Mouse (Mus musculus): Measurements from ENCODE around the gene Morn1. TPM values are rescaled to one million over a fixed set of nuclear protein-coding genes. Genes with fewer than 3 reads are reported as not detected.

Gene Morn1
- polyA plus RNA-seq, 1 experiment from 2014 or later = 9.4 TPM

DNA sequence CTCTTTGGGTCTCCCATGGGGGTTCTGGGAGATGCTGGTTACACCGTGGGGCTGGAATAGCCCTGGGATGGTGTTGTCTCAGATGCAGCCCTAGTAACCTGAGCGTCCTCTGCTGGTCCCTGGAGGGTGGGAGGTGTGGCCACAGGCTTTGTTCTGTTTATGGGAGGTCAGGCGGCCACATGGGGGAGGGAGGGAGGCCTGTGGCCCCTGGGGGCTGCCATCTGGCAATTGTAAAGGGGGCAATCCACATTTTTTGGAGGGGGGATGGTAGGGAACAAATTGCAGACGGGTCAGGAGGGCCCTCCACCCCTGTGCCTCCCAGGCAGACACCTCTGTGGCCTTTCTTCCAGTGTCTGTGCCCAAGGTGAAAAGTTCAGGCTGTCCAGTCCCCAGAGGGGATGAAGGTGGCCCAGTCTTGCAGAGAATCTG, 103.3 kb downstream of the Morn1 start:
- peaks cover 64% of the 10 kb centered on the region for H3K4me1 ChIP-seq (ENCODE audit: insufficient read depth, low read depth, low read length)
- 31% methylated on average over 4 of the region's 4 CpGs for WGBS
- no peaks in the 10 kb centered on the region for H3K27me3 ChIP-seq (replicated peaks; ENCODE audit: insufficient read depth, low read length)
- no peak overlapping the region for H3K4me3 ChIP-seq (ENCODE audit: low read depth, low read length)
- H3K4me2 ChIP-seq (replicated peaks; ENCODE audit: low read depth, low read length) = no peak overlapping the region
- TF ChIP-seq EP300 (IDR thresholded peaks at IDR 0.05) = no peak
- peak; percentile 65 for TF ChIP-seq CTCF (IDR thresholded peaks at IDR 0.05)
- H3K9me3 ChIP-seq (ENCODE audit: low read length) = no peaks in the 10 kb centered on the region
- H3K36me3 ChIP-seq (ENCODE audit: insufficient read depth, low read length) = no peaks in the 10 kb centered on the region
- 0 out of 2 replicates have a peak, but pooled peaks have one; percentile 28 for ATAC-seq
- no peak overlapping the region for H3K9ac ChIP-seq (replicated peaks; ENCODE audit: low read depth)
- no peak for DNase-seq (ENCODE audit: low spot score)
- H3K27ac ChIP-seq (ENCODE audit: low read length) = peak overlapping the region; percentile 20; the same call in 1 of the 2 replicates

DNA sequence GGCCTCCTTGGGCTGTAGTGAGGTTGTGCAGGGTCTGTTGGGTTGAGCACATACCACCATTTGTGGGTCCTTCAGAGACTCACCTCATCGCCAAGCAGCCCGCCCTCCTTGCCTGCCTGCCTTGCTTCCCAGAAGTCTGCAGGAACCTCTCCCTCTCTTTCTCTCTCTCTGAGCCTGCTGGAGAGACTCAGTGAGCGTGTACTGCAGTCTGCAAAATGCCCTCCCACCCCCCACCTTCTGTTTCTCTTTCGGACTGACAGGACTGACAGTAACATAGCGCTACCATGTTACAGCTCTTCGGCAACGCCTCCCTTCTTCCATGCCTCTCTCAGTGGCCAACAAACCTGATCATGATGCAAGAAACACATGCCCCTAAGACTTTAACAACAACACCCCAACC, 103.9 kb downstream of the Morn1 start:
- no peak for TF ChIP-seq CTCF (IDR thresholded peaks at IDR 0.05)
- TF ChIP-seq EP300 (IDR thresholded peaks at IDR 0.05) = no peak
- no peak for ATAC-seq

More for the DNA sequence above, 103.9 kb downstream of the Morn1 start:
- no peaks in the 10 kb centered on the region for H3K9me3 ChIP-seq (ENCODE audit: low read length)
- no peaks in the 10 kb centered on the region for H3K27me3 ChIP-seq (replicated peaks; ENCODE audit: insufficient read depth, low read length)
- H3K27ac ChIP-seq (ENCODE audit: low read length) = peak overlapping the region; percentile 20; the same call in 1 of the 2 replicates
- no peak overlapping the region for H3K4me3 ChIP-seq (ENCODE audit: low read depth, low read length)
- 50% methylated on average over 7 of the region's 7 CpGs for whole genome bisulfite sequencing
- H3K9ac ChIP-seq (replicated peaks; ENCODE audit: low read depth) = no peak overlapping the region
- DNase-seq (ENCODE audit: low spot score) = no peak
- H3K36me3 ChIP-seq (ENCODE audit: insufficient read depth, low read length) = no peaks in the 10 kb centered on the region
- H3K4me2 ChIP-seq (replicated peaks; ENCODE audit: low read depth, low read length) = no peak overlapping the region
- peaks cover 59% of the 10 kb centered on the region for H3K4me1 ChIP-seq (ENCODE audit: insufficient read depth, low read depth, low read length)

Other genes starting within 250 kb of the Morn1 start
- gene Ttc34, start 249.1 kb upstream of the Morn1 start, polyA plus RNA-seq (2015; fragmentation: Nextera tagmentation; extraction: Ambion mirVana) = 0.54 and 0.56 TPM in 2 replicates
- 0.06 and 0.07 TPM in 2 replicates for gene Mmel1, start 217.0 kb upstream of the Morn1 start, polyA plus RNA-seq (2015; fragmentation: Nextera tagmentation; extraction: Ambion mirVana)
- 16.8 and 18.9 TPM in 2 replicates for gene Fam213b, start 187.4 kb upstream of the Morn1 start, polyA plus RNA-seq (2015; fragmentation: Nextera tagmentation; extraction: Ambion mirVana)
- 1.5 and 2.1 TPM in 2 replicates for gene Tnfrsf14, start 158.0 kb upstream of the Morn1 start, polyA plus RNA-seq (2015; fragmentation: Nextera tagmentation; extraction: Ambion mirVana)
- gene Hes5, start 125.7 kb upstream of the Morn1 start, polyA plus RNA-seq (2015; fragmentation: Nextera tagmentation; extraction: Ambion mirVana) = 0.10 TPM in 1 of 2 replicates, not detected in the other
- gene Pank4, start 122.5 kb upstream of the Morn1 start, polyA plus RNA-seq (2015; fragmentation: Nextera tagmentation; extraction: Ambion mirVana) = 20.5 and 23.0 TPM in 2 replicates
- gene Plch2, start 29.8 kb upstream of the Morn1 start, polyA plus RNA-seq (2015; fragmentation: Nextera tagmentation; extraction: Ambion mirVana) = 4.6 and 5.5 TPM in 2 replicates
- 17.5 and 19.4 TPM in 2 replicates for gene Pex10, start 19.6 kb upstream of the Morn1 start, polyA plus RNA-seq (2015; fragmentation: Nextera tagmentation; extraction: Ambion mirVana)
- 156 and 157 TPM in 2 replicates for gene Rer1, start 195 bp upstream of the Morn1 start, polyA plus RNA-seq (2015; fragmentation: Nextera tagmentation; extraction: Ambion mirVana)
- gene Ski, start 136.0 kb downstream of the Morn1 start, polyA plus RNA-seq (2015; fragmentation: Nextera tagmentation; extraction: Ambion mirVana) = 22.6 and 23.2 TPM in 2 replicates
- gene Faap20, start 163.2 kb downstream of the Morn1 start, polyA plus RNA-seq (2015; fragmentation: Nextera tagmentation; extraction: Ambion mirVana) = 61.4 and 66.6 TPM in 2 replicates

Measured in lung, postnatal 0 days (tissue).